Mouse (Mus musculus) frontal cortex, postnatal 36 days (tissue): ENCODE data around the gene Tbccd1.
"Not testable (repeated sequence)": the region's sequence is repeated elsewhere in the genome, so short reads cannot be mapped to it uniquely, and the experiment has no call there.

Experiments
- DNase-seq, 2 experiments: peaks; one replicate each; pipeline ENCODE4 v3.0.0; 2022; ENCODE audit warnings: low spot score in 2 of 2

Gene Tbccd1

DNA sequence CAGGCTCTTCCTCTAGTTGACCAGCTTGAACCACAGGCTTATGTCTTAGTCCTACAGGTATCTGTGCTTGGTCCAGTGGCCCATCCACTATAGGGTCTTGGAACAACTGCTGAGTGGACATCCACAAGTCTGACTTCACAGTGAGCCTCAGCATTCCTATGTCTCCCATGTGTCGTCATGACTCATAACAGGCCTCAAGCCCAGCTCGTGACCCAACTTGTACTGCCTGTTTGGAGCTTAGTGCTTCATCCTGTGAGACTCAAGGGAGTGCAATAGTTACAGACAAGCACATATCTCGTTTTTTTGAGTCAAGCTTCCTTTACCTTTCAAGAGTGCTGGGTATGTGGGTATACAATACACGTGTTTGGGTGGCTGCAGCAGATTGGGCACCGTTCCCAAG lies 74.8 kb downstream of the Tbccd1 start:
- DNase-seq = no peak

DNA sequence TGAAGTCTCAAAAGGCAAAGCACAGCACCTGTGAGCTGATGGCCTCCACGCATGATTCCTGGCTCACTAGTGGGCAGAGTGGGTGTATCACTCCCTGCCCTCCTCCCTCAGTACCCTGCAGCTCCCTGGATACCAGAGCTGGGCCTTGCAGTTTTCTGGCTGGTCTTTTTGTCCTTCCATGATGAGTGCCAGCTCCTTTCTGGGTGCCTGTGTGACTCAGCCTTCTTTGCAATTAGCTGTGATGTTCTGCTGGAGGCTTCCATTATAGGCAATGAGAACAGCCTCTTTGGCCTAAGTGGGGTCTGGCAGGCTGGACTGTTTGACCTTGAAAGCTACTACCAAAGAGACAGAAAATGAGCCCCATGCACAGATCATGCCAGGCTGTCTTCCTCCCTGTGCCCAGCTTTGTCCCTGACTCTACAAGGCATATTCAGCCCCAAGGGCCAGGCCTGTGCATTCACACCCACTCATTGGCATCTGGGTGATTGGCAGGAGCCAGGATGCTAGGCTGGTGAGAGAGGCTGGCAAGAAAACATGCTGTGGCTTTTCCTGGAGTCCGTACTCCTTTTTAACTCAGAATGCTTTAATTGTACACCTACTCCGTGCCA lies 78.1 kb downstream of the Tbccd1 start:
- DNase-seq = peak; percentile 28 to 33

DNA sequence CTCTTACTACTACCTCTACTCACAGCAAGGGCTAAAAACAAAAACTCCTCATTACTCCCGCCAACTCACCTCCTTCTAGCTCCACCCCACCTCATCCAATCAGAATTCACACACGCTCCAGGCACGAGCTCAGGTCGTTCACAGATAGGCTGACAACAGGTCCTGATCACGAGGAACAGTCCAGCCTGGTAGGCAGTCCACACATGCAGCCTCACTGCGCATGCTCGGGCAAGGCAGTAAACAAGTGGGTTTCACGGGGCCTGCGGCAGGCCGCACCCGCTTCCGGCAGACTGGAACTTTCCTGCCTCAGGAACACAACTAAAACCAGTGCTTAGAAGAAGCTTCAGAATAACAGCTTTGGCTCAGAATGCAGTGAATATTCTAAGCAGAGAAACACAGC lies 79.2 kb downstream of the Tbccd1 start:
- DNase-seq = not testable (repeated sequence)

DNA sequence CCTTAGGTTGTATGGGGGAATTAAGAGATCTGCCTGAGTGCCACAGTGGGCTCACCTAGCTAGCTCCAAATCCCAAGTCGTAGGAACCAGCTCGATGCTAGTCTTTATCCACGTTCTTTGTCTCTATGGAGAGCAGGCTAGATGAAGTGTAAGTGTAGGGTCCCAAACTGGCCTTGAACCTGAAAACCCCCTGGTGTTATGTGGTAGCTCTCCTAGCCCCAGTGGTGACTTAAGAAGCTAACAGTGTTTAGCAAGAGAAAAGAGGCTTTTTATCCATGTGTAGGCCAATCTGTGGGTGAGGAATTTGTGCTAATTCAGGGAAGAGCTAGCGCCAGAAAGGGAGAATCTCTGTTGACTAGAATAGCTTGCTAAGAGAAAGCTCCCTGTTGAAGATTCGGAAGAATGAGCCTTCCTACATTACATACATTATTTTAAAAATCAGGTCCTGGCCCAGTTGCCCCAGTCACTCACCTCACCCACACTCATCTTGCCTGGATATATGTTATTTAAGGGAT lies 81.9 kb downstream of the Tbccd1 start:
- no peak for DNase-seq

DNA sequence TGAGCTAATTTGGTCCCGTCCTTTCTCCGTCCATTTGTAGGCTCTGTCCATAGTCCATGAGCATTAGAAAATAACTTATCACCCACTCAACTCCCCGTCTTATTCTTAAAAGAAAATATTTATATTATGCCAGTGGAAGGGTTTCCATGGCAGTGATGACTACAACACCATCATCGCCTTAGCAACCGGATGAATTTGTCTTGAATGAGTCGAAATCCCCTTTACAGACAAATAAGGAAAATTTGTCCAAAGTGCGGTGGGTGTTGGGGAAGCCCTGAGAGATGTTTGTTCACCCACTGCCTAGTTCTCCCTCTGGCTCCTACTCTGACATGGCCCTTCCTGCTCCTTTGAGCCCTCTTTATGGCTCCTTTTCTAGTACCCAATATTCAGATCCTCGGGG lies 88.8 kb downstream of the Tbccd1 start:
- peak; percentile 26 to 29 for DNase-seq

DNA sequence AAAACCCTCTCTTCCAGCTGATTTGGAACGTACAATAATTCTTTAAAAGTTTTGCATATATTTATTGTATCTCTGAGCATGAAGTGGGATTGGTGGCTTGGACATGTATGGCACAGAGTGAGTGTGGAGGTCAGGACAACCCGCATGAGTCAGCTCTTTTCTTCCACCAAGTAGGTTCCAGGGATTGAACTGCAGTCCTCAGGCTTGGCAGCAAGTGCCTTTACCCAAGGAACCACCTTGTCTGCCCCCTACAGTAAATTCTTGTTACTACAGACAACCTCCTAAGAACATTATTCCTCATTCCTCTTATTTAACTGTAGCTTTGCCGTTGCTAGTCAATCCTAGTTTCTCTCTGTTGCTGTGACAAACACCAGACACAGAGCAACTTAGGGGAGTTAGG lies 90.1 kb downstream of the Tbccd1 start:
- no peak for DNase-seq

DNA sequence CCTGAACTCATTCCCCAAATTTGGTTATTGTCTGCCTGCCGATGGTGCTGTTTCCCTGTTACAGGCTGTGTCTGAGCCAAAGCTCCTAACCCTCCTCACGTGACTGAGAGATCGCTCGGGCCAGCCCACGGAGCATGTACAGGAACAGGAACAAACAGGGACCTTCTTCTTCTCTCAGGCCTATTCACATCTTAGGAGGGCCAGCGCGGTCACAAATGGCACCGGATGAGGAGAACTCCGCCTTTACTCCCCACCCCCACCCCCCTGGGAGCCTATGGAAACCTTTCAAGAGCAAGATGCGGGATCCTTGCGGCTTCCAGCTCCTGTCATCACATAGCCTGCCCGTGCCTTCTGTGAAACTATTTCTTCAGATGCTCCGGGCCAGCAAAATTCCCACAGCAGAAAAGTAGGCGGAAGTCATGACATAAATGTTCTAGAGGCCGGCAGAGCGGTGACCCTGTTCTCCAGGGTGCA lies 90.7 kb downstream of the Tbccd1 start:
- no peak for DNase-seq

DNA sequence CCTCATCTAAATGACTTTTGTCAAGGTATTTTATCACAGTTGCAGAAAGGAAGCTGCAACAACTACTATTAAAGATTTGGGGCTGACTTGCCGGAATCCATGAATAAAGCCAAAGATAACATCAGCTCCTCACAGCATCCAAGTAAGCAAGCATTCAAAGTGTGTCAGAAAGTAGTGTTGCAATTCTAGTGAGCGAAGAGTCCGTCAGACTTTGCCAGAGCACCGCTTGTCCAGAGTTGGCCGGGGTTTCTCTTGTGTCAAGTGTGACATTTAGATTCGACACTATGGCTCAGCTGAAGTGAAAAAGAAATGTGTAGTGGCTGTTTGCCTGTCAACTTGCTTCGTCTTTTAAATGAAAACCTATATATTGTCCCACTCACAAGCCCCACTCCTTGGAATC lies 91.9 kb downstream of the Tbccd1 start:
- DNase-seq = no peak
